Mouse (Mus musculus) heart, postnatal 0 days (tissue): Measurements from ENCODE around the gene Vangl2.

Experiments
- CTCF ChIP-seq: IDR thresholded peaks from 2 replicates; pipeline ENCODE4 v1.5.1; 2016; ENCODE audit warnings: antibody characterized with exemption, control low read depth, low read depth
- EP300 ChIP-seq: IDR thresholded peaks from 2 replicates; pipeline ENCODE4 v1.6.1; 2016; ENCODE audit warnings: antibody characterized with exemption, low read depth

DNA sequence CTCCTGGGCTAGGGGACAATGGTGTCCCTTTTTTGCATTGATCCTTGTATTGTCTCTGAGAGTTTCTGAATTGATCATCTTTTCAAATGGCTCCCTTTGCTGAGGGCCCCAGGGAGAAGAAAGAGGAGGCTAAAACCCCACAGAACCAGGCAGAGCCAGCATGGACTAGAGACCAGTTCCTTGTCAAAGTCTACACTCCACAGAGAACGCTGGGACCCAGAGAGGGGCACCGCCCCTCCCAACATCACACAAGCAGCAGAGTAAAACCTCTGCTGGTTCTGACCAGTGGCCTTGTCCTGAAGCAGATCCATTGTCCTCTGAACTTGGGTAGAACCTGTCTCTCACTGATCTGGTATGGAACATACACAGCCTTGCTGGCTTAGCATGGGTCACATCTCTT is 33.9 kb upstream of the Vangl2 start:
- no peak for TF ChIP-seq CTCF
- TF ChIP-seq EP300: no peak
